Comparison of ENCODE assay signal across 19 mouse cellular contexts in genomic region chr10:127632668-127633271, GRCm38 (mm10). TPM values are rescaled to one million over a fixed set of nuclear protein-coding genes. Genes with fewer than 3 reads are reported as not detected.
DNase-seq lines count a peak whose midpoint lies in the region; ATAC-seq and TF ChIP-seq lines count a peak whose summit lies in the region.
"Had no signal": no experiment of that assay in that cellular context is flagged by ENCODE, and none has a peak within 500 bp of the region (broad histone marks: within the 10 kb centered on the region; RNA-seq: fewer than 3 reads in every experiment).

No protein-coding gene starts in this region.

- H3K4me2 ChIP-seq in intestine, embryonic 16.5 days (ENCODE audit: low read depth, low read length): no peak overlapping the region
- H3K4me2 ChIP-seq: embryonic facial prominence, embryonic 15.5 days; heart, embryonic 13.5 days; hindbrain, embryonic 15.5 days had no signal

- DNase-seq in liver, adult 2 months (ENCODE audit: extremely low read depth, low read depth, low spot score): peak; percentile 76
- DNase-seq in liver: no peak
- DNase-seq in testis, postnatal 14 days (ENCODE audit: low spot score): no peak
- DNase-seq in lung, postnatal 10 days: no peak
- DNase-seq: cerebellum, adult 18-20 months; cerebellum, adult 9-11 months; gastrocnemius, postnatal 14 days; heart, postnatal 36 days had no signal

- H3K27ac ChIP-seq in liver, adult 2 months (replicated peaks; ENCODE audit: insufficient read depth, low read depth, low read length): peak overlapping the region; percentile 57; the same call in 1 of the 2 replicates
- peak overlapping the region; percentile 93 for H3K27ac ChIP-seq in bone marrow macrophage, adult 2 months (ENCODE audit: insufficient read depth, low read depth, low read length)
- no peak overlapping the region for H3K27ac ChIP-seq in intestine, embryonic 16.5 days (ENCODE audit: low read length)
- H3K27ac ChIP-seq in macrophage: peak overlapping the region; percentile 93
- H3K27ac ChIP-seq: embryonic facial prominence, embryonic 15.5 days; heart, embryonic 13.5 days; hindbrain, embryonic 15.5 days had no signal

- H3K4me3 ChIP-seq in liver, adult 2 months (ENCODE audit: insufficient read depth, low read depth, low read length): no peak overlapping the region
- H3K4me3 ChIP-seq in bone marrow macrophage, adult 2 months (ENCODE audit: insufficient read depth, low read length): no peak overlapping the region
- H3K4me3 ChIP-seq in intestine, embryonic 16.5 days (ENCODE audit: low read length): no peak overlapping the region
- no peak overlapping the region for H3K4me3 ChIP-seq in macrophage (ENCODE audit: inconsistent target)
- H3K4me3 ChIP-seq: embryonic facial prominence, embryonic 15.5 days; erythroblast, embryonic 14.5 days; heart, embryonic 13.5 days; hindbrain, embryonic 15.5 days had no signal

- H3K9ac ChIP-seq in liver, adult 2 months (ENCODE audit: low read depth, low read length): no peak overlapping the region; the same call in 1 of the 2 replicates
- H3K9ac ChIP-seq in intestine, embryonic 16.5 days (ENCODE audit: low read depth, low read length): no peak overlapping the region
- H3K9ac ChIP-seq: embryonic facial prominence, embryonic 15.5 days; heart, embryonic 13.5 days; hindbrain, embryonic 15.5 days had no signal

- H3K9me3 ChIP-seq in intestine, embryonic 16.5 days (ENCODE audit: control insufficient read depth, low read length): no peaks in the 10 kb centered on the region
- H3K9me3 ChIP-seq: embryonic facial prominence, embryonic 15.5 days; heart, embryonic 13.5 days; hindbrain, embryonic 15.5 days had no signal

- 18% methylated on average over 7 of the region's 7 CpGs for WGBS in liver, adult 2 months
- WGBS in intestine, embryonic 16.5 days: 28% methylated on average over 7 of the region's 7 CpGs
- 94% methylated on average over 7 of the region's 7 CpGs for WGBS in macrophage (ENCODE audit: missing documents)

- H3K4me1 ChIP-seq in liver, adult 2 months (ENCODE audit: control insufficient read depth, insufficient read depth, low read length): peaks cover 19% of the 10 kb centered on the region
- H3K4me1 ChIP-seq in bone marrow macrophage, adult 2 months (ENCODE audit: control insufficient read depth, insufficient read depth, low read length): peaks cover 71% of the 10 kb centered on the region
- peaks cover 14% of the 10 kb centered on the region for H3K4me1 ChIP-seq in intestine, embryonic 16.5 days (ENCODE audit: control insufficient read depth, insufficient read depth, low read length)
- H3K4me1 ChIP-seq: embryonic facial prominence, embryonic 15.5 days; hindbrain, embryonic 15.5 days had no signal

- no peaks in the 10 kb centered on the region for H3K36me3 ChIP-seq in liver, adult 2 months (ENCODE audit: control insufficient read depth, insufficient read depth, low read length)
- no peaks in the 10 kb centered on the region for H3K36me3 ChIP-seq in intestine, embryonic 16.5 days (ENCODE audit: control insufficient read depth, insufficient read depth, low read length)
- no peaks in the 10 kb centered on the region for H3K36me3 ChIP-seq in macrophage (ENCODE audit: inconsistent target)
- H3K36me3 ChIP-seq: embryonic facial prominence, embryonic 15.5 days; heart, embryonic 13.5 days; hindbrain, embryonic 15.5 days had no signal

- TF ChIP-seq CTCF in liver, adult 2 months (IDR thresholded peaks at IDR 0.05; ENCODE audit: low read depth, low read length): no peak
- no peak for TF ChIP-seq CTCF in bone marrow macrophage, adult 2 months (IDR thresholded peaks at IDR 0.05; ENCODE audit: low read depth, low read length)

- TF ChIP-seq POLR2A in liver, adult 2 months (IDR thresholded peaks at IDR 0.05; ENCODE audit: extremely low read depth, insufficient read depth, low read length): no peak
- no peak for TF ChIP-seq POLR2A in bone marrow macrophage, adult 2 months (IDR thresholded peaks at IDR 0.05; ENCODE audit: borderline replicate concordance, low read depth, low read length)

- H3K27me3 ChIP-seq in liver, adult 2 months (ENCODE audit: control insufficient read depth, insufficient read depth, low read length): no peaks in the 10 kb centered on the region
- H3K27me3 ChIP-seq in intestine, embryonic 16.5 days (replicated peaks; ENCODE audit: control insufficient read depth, insufficient read depth, low read length): no peaks in the 10 kb centered on the region
- H3K27me3 ChIP-seq: CH12.LX; embryonic facial prominence, embryonic 15.5 days; heart, embryonic 13.5 days; hindbrain, embryonic 15.5 days; Patski had no signal

- H3K79me2 ChIP-seq in liver, adult 2 months (ENCODE audit: control insufficient read depth, insufficient read depth, low read length): no peaks in the 10 kb centered on the region
- H3K79me2 ChIP-seq in macrophage (ENCODE audit: inconsistent target): no peaks in the 10 kb centered on the region

- peak; percentile 74 for ATAC-seq in intestine, embryonic 16.5 days
- ATAC-seq: activated CD4-positive, CD25-positive, alpha-beta regulatory T cell, adult 4 months; forebrain, embryonic 16.5 days had no signal

RNA-seq across cellular contexts. Expression of gene Stat6, which starts 10.0 kb away (rescaled TPM):
- total RNA-seq in liver, adult 2 months (2014; rRNA removed): 27.7 and 29.1 TPM in 2 replicates
- polyA plus RNA-seq in liver, adult 2 months (2012; rRNA removed): 29.4 and 44.7 TPM in 2 replicates
- 128 and 144 TPM in 2 replicates for polyA plus RNA-seq in bone marrow macrophage, adult 2 months (2012; ENCODE audit: insufficient read depth, insufficient read length, missing spikeins)
- polyA plus RNA-seq in intestine, embryonic 16.5 days (2015; fragmentation: Nextera tagmentation; extraction: Ambion mirVana): 46.8 and 49.3 TPM in 2 replicates
- total RNA-seq in macrophage (2018; cell fraction: chromatin; rRNA removed): 100 to 1,000 TPM; 187 to 439 (median 329) TPM
- total RNA-seq in macrophage (2018; cell fraction: cytosol; rRNA removed): 100 to 1,000 TPM; 105 to 151 (median 131) TPM
- total RNA-seq in macrophage (2018; cell fraction: nucleus; rRNA removed): 100 to 1,000 TPM; 141 to 357 (median 222) TPM
- polyA plus RNA-seq in macrophage (2018): 122 to 141 TPM (median 128 TPM) in 3 replicates

RNA-seq across cellular contexts. Expression of gene Lrp1, which starts 11.8 kb away (rescaled TPM):
- 193 and 278 TPM in 2 replicates for total RNA-seq in liver, adult 2 months (2014; rRNA removed)
- polyA plus RNA-seq in liver, adult 2 months (2012; rRNA removed): 354 and 373 TPM in 2 replicates
- 361 and 418 TPM in 2 replicates for polyA plus RNA-seq in bone marrow macrophage, adult 2 months (2012; ENCODE audit: insufficient read depth, insufficient read length, missing spikeins)
- polyA plus RNA-seq in intestine, embryonic 16.5 days (2015; fragmentation: Nextera tagmentation; extraction: Ambion mirVana): 64.6 and 67.0 TPM in 2 replicates
- total RNA-seq in macrophage (2018; cell fraction: chromatin; rRNA removed): 1,000 to 10,000 TPM in 10 of 26 experiments, 100 to 1,000 TPM in 16; 161 to 1,849 (median 957) TPM
- 100 to 1,000 TPM; 187 to 924 (median 416) TPM for total RNA-seq in macrophage (2018; cell fraction: cytosol; rRNA removed)
- 1,000 to 10,000 TPM in 20 of 26 experiments, 100 to 1,000 TPM in 6; 439 to 3,096 (median 1,237) TPM for total RNA-seq in macrophage (2018; cell fraction: nucleus; rRNA removed)
- 315 to 785 TPM (median 440 TPM) in 3 replicates for polyA plus RNA-seq in macrophage (2018)

RNA-seq across cellular contexts. Expression of gene Nemp1, which starts 33.9 kb away (rescaled TPM):
- 5.5 and 6.3 TPM in 2 replicates for total RNA-seq in liver, adult 2 months (2014; rRNA removed)
- polyA plus RNA-seq in liver, adult 2 months (2012; rRNA removed): 2.0 and 2.7 TPM in 2 replicates
- 11.0 and 13.5 TPM in 2 replicates for polyA plus RNA-seq in bone marrow macrophage, adult 2 months (2012; ENCODE audit: insufficient read depth, insufficient read length, missing spikeins)
- polyA plus RNA-seq in intestine, embryonic 16.5 days (2015; fragmentation: Nextera tagmentation; extraction: Ambion mirVana): 4.8 and 5.9 TPM in 2 replicates
- total RNA-seq in macrophage (2018; cell fraction: chromatin; rRNA removed): 10 to 100 TPM in 12 of 26 experiments, 1 to 10 TPM in 14; 2.5 to 24.2 (median 10.0) TPM
- 1 to 10 TPM; 2.9 to 6.7 (median 4.8) TPM for total RNA-seq in macrophage (2018; cell fraction: cytosol; rRNA removed)
- total RNA-seq in macrophage (2018; cell fraction: nucleus; rRNA removed): 10 to 100 TPM in 21 of 26 experiments, 1 to 10 TPM in 5; 7.8 to 28.3 (median 15.6) TPM
- polyA plus RNA-seq in macrophage (2018): 2.7 to 5.4 TPM (median 4.6 TPM) in 3 replicates

RNA-seq across cellular contexts. Expression of gene Nab2, which starts 35.6 kb away (rescaled TPM):
- 8.9 and 13.4 TPM in 2 replicates for total RNA-seq in liver, adult 2 months (2014; rRNA removed)
- polyA plus RNA-seq in liver, adult 2 months (2012; rRNA removed): 16.0 and 16.6 TPM in 2 replicates
- polyA plus RNA-seq in bone marrow macrophage, adult 2 months (2012; ENCODE audit: insufficient read depth, insufficient read length, missing spikeins): 21.4 and 25.4 TPM in 2 replicates
- 7.5 and 8.4 TPM in 2 replicates for polyA plus RNA-seq in intestine, embryonic 16.5 days (2015; fragmentation: Nextera tagmentation; extraction: Ambion mirVana)
- total RNA-seq in macrophage (2018; cell fraction: chromatin; rRNA removed): 10 to 100 TPM in 25 of 26 experiments, 1 to 10 TPM in 1; 7.8 to 78.4 (median 39.8) TPM
- total RNA-seq in macrophage (2018; cell fraction: cytosol; rRNA removed): 10 to 100 TPM in 25 of 26 experiments, 1 to 10 TPM in 1; 7.3 to 47.6 (median 21.3) TPM
- 10 to 100 TPM; 20.0 to 60.7 (median 31.8) TPM for total RNA-seq in macrophage (2018; cell fraction: nucleus; rRNA removed)
- 28.7 to 37.7 TPM (median 31.1 TPM) in 3 replicates for polyA plus RNA-seq in macrophage (2018)
